Mouse (Mus musculus) ES-Bruce4 (cell line): Measurements from ENCODE around the gene Slc25a12. TPM values are rescaled to one million over a fixed set of nuclear protein-coding genes. Genes with fewer than 3 reads are reported as not detected.

Source experiments
- H3K27ac ChIP-seq: 2 replicates; pipeline ENCODE4 v1.5.1; 2012; ENCODE audit warnings: low read length, inconsistent platforms; ENCODE audit not compliant: insufficient read depth
- H3K27me3 ChIP-seq: 2 replicates; pipeline ENCODE4 v1.6.1; 2012; ENCODE audit warnings: mild to moderate bottlenecking, low read length, inconsistent platforms; ENCODE audit not compliant: control insufficient read depth, poor library complexity, insufficient read depth, severe bottlenecking
- H3K36me3 ChIP-seq: 2 replicates; pipeline ENCODE4 v1.6.1; 2012; ENCODE audit warnings: inconsistent platforms, mild to moderate bottlenecking, low read length, moderate library complexity; ENCODE audit not compliant: control insufficient read depth, poor library complexity, insufficient read depth, severe bottlenecking
- H3K4me1 ChIP-seq: one replicate; pipeline ENCODE4 v1.8.1; 2011; ENCODE audit warnings: low read length; ENCODE audit not compliant: control insufficient read depth, insufficient read depth
- H3K4me3 ChIP-seq: 2 replicates; pipeline ENCODE4 v1.5.1; 2011; ENCODE audit warnings: low read depth, mild to moderate bottlenecking, low read length
- H3K9ac ChIP-seq: 2 replicates; pipeline ENCODE4 v1.6.1; 2012; ENCODE audit warnings: low read depth, mild to moderate bottlenecking, inconsistent platforms; ENCODE audit not compliant: poor library complexity, severe bottlenecking
- H3K9me3 ChIP-seq: replicated peaks from 2 replicates; pipeline ENCODE4 v1.6.1; 2012; ENCODE audit warnings: mild to moderate bottlenecking, low read length, inconsistent platforms; ENCODE audit not compliant: control insufficient read depth, poor library complexity, insufficient read depth, severe bottlenecking
- CTCF ChIP-seq: IDR thresholded peaks from one replicate; pipeline ENCODE4 v1.8.1; 2011; ENCODE audit warnings: low read depth, low read length
- EP300 ChIP-seq: IDR thresholded peaks from 2 replicates; pipeline ENCODE4 v1.6.1; 2011; ENCODE audit warnings: low read depth, low read length; ENCODE audit not compliant: insufficient read depth
- POLR2A ChIP-seq: IDR thresholded peaks from one replicate; pipeline ENCODE4 v1.8.1; 2011; ENCODE audit warnings: low read length; ENCODE audit not compliant: insufficient read depth
- polyA plus RNA-seq: library from polyadenylated mRNA; stranded (reverse); fragments of >200 nt; gene quantifications from 2 replicates; pipeline ENCODE4 v1.2.4, GENCODE M21; 2011; ENCODE audit warnings: low read depth; ENCODE audit not compliant: missing spikeins, insufficient read depth, insufficient read length

The Slc25a12 gene
- polyA plus RNA-seq, 1 experiment: 89.2 TPM

DNA sequence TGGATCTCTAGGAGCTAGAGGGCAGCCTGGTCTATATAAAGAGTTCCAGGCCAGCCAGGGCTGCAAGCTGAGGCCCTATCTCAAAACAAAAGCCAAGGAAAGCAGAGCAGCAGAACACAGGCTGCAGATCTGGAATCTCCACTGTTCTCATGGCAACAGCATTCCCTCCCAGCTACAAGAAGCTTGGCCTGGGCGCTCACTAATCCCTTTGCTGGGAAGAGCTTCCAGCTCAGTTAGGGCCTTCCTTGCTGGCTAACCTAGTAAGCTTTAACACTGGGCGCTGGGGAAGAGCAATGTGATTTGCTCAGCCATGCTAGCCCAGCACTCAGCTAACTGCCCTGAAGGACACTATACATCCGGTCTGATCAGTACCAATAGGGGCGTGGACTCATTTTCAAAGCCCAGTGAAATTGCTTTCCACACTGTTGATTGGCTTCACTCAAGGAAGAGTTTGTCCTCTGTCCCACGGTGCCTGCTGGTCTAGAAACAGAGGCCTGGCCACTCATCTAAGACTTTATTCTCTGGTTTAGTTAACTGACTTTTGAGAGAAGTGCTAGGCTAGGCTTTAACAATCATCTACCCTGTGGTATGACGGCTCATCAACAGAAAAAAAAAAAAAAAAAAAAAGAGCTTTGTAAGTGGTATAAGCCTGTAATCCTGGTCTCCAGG is 77.3 kb downstream of the Slc25a12 start:
- H3K4me1 ChIP-seq: no peaks in the 10 kb centered on the region
- no peaks in the 10 kb centered on the region for H3K27me3 ChIP-seq
- no peak overlapping the region for H3K9ac ChIP-seq
- TF ChIP-seq EP300: no peak
- TF ChIP-seq CTCF: no peak
- TF ChIP-seq POLR2A: no peak
- H3K4me3 ChIP-seq: no peak overlapping the region
- peaks cover 10% of the 10 kb centered on the region for H3K36me3 ChIP-seq
- no peaks in the 10 kb centered on the region for H3K9me3 ChIP-seq
- H3K27ac ChIP-seq: peak overlapping the region; percentile 17; the same call in 1 of the 2 replicates

DNA sequence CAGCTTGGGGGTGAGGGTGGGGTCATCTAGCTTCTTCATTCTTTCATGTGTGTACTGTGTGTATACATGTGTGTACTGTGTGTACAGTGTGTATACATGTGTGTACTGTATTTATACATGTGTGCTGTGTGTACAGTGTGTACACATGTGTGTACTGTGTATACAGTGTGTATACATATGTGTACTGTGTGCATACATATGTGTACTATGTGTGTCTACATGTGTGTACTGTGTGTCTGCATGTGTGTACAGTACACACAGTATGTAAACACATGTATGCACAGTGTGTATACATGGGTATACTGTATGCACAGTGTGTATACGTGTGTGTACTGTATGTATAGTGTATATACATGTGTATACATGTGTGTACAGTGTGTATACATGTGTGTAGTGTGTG is 85.6 kb downstream of the Slc25a12 start:
- Histone ChIP-seq H3K4me1 (no peaks in the 10 kb centered on the region), H3K27ac (no peak overlapping the region), H3K36me3 (peaks cover 10% of the 10 kb centered on the region), H3K4me3 (no peak overlapping the region), H3K27me3 (no peaks in the 10 kb centered on the region), H3K9ac (no peak overlapping the region), H3K9me3 (no peaks in the 10 kb centered on the region)
- no peak for TF ChIP-seq CTCF
- no peak for TF ChIP-seq EP300
- no peak for TF ChIP-seq POLR2A

DNA sequence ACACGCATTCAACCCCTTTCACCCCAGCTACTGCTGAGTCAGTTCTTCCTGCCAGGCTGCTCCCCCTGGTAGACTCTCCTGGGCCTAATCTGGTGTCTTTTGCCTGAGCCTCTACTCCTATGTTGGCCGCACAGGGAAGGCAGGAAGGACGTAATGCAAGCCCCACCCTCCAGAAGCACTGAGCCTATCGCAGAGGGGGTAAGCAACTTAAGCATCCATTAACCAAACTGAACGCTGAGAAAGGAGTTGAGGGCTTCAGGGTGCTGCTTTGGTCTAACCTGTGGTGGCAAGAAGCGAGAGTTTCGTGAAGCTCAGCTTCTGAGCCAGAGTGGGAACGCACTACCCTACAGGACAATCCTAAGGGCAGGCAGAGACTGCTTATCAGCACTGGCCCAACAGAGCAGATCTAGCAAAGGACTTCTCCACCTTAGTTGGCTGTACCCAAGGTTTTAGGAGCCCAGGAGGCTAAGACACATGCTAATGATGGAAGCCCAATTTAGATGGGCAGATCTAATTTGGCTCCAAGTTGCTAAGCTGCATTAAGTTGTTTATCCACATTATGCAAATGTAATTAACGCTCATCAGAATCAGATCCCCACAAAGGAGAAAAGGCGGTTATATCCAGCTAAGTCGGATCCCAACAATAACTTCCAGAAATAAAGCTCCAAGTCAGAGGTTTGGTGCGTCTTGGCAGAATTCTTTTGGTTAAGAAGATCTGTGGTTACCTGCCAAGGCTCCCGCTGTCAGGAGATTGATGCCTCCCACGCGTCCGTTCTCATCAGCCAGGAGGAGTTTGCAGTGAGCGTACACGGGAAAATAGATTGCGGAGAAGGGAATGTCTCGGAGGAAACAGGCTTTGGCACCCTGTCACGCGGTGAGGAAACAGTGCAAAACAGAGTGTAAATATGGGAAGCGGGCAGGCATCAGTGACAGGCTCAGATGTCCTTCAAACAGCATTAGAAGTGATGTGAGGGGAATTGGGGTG is 88.5 kb downstream of the Slc25a12 start:
- TF ChIP-seq EP300 (no peak), CTCF (no peak), POLR2A (no peak)
- H3K9me3 ChIP-seq: no peaks in the 10 kb centered on the region
- no peaks in the 10 kb centered on the region for H3K4me1 ChIP-seq
- H3K27me3 ChIP-seq: no peaks in the 10 kb centered on the region
- no peak overlapping the region for H3K27ac ChIP-seq
- no peak overlapping the region for H3K9ac ChIP-seq
- H3K36me3 ChIP-seq: peaks cover 13% of the 10 kb centered on the region
- no peak overlapping the region for H3K4me3 ChIP-seq

DNA sequence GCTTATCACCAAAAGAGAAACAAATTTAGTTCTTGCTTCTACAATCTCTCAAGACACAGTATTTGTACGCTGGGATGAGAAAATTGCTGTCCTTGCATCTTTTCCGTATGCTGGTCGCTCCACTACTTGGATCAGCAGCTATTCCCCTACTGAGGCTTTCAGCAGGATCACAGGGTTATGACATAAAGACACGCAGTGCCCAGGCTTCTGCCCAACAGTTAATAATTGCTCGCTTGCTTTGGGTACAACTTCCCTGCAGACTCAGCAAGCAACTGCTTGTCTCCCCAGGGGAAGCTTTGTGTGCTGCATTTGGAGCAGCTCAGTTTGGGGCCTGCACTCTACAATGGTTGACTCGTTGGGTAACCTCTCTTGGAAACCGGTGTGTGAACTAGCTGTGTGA is 91.8 kb downstream of the Slc25a12 start:
- Histone ChIP-seq H3K4me1 (no peaks in the 10 kb centered on the region), H3K27ac (no peak overlapping the region), H3K4me3 (no peak overlapping the region), H3K9ac (no peak overlapping the region), H3K9me3 (no peaks in the 10 kb centered on the region), H3K27me3 (no peaks in the 10 kb centered on the region), H3K36me3 (peaks cover 3% of the 10 kb centered on the region)
- TF ChIP-seq EP300 (no peak), CTCF (no peak), POLR2A (no peak)

DNA sequence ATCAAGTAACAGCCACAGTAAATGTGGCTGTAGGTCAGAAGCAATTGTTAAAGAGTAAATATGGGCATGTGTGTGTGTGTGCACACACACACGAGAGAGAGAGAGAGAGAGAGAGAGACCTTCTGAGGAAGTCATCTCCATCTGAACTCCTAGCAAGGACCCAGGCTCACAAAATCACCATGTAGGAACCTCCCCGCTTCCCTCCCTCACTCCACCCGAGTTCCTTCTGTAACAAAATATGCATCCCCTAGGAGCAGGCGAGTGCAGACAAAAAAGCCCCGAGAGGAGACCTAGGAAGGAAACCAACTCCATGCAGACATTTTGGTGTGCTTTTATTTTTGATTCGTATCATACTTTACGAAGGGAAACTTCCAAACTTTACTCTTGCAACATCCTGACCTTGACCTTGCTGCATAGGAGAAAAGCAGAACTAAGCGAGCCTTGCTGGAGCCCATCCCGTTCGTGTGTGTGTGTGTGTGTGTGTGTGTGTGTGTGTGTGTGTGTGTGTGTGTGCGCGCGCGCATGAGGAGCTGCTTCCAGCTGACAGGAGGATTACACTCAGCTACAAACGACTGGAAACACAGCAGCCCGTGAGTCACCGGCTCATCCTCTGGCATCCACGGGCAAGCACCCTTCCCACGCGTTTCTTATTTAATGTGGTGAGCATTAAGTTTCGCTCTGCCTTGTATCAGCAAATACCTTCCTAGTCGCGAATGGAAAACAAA is 93.4 kb downstream of the Slc25a12 start:
- H3K27ac ChIP-seq: no peak overlapping the region
- TF ChIP-seq CTCF (no peak), POLR2A (no peak)
- peaks cover 3% of the 10 kb centered on the region for H3K36me3 ChIP-seq
- no peaks in the 10 kb centered on the region for H3K9me3 ChIP-seq
- no peak overlapping the region for H3K4me3 ChIP-seq
- H3K4me1 ChIP-seq: no peaks in the 10 kb centered on the region
- H3K9ac ChIP-seq: no peak overlapping the region
- H3K27me3 ChIP-seq: no peaks in the 10 kb centered on the region
